Mouse (Mus musculus): ENCODE results near the gene Nme1. TPM values are rescaled to one million over a fixed set of nuclear protein-coding genes. Genes with fewer than 3 reads are reported as not detected.

Gene Nme1
- polyA plus RNA-seq (2015; fragmentation: Nextera tagmentation; extraction: Ambion mirVana): 44.3 and 50.9 TPM in 2 replicates

DNA sequence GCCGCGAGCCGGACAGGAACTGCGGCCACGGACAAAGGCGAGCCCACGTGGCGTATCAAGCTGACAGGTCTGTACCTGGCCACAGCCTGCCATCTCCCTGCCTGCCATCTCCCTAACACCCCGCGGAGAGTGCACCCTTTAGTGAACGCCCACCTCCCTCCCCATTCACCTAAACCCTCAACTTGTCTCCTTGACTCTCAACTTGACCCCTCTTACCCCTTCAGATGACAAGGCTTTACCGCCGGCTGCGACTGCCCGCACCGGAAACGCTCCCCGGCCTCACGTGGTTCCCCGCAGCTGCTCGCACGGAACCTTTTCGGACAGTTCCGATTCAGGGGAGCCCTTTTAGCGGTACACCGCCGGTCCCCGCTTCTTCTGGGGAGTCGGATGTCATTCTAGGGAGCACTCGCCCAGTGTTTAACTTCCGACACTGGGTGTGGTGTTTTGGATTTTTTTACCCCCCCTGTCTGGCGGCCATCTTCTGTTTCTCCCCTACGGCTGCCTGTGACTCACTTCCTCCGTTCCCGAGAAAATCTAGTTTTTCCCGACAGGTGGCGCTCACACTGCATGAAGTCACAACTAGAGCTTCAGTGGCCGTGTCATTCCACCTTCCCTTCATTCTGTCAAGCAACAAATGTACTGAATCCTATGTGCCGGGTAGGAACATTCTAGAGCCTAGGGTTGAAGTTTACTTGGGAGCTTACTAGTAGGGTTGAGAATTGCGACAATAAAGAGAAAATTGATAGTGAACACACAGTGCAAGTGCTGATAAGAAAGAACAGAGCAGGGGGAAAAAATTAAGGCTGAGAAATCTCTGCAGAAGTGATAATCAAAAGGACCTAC, at the start of gene Nme1, which contains the start of gene Gm20390:
TSS of gene Nme1 (minus strand) at position 517 of the 843 bp plus-strand sequence.
TSS of gene Gm20390 (minus strand) at position 289 of the 843 bp plus-strand sequence.

DNA sequence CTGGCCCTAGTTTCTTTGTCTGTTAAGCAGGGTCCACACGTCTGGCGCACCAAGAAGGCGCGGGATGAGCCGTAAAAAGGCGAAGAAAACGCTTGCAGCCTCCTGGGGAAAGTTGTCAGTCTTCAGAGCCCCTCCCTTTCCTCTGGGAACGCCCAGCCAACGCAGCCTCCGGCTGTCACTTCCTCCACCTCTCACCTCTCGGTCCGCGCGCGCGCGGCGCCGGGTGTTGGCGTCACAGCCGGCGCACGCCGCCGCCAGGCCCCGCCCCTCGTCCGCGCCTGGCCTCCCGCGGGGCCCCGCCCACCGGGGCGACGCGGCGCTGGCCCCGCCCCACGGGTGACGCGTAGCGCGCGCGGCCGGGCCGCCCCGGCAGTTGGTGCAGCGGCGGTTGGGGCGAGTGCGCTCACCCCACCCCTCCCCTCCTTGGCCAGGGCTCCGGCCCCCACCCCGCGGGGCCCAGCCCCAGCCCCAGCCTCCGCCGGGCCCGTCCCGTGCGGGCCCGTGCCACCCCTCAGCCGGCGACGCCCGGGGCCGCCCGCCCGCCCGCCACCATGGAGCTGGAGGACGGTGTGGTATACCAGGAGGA, 27.5 kb upstream of the Nme1 start, which contains the start of gene Spag9:
TSS of gene Spag9 (plus strand) at position 372 of the 586 bp plus-strand sequence.

DNA sequence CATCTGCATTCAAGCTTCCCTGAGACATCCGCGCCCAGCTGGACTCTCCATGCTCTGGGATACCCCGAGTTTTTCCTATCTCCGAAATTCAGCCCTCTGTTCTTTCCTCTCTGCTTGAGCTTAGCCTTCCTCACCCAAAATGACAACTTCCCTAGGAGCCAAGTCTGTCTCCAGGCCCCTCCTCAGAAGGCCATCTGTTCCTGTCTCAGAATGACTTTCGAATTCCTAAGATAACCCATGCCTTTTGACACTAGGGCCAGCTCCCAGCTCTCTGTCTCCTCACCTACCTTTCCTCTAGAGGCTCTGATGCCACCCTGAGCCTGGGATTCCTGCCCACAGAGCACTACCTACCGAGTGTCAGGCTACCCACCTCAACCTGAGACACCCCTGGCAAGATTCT, 12.2 kb downstream of the Nme1 start, which contains the start of gene Nme2:
TSS of gene Nme2 (minus strand) at position 101 of the 400 bp plus-strand sequence.

Other genes starting within 250 kb of the Nme1 start
- 8.7 and 11.2 TPM in 2 replicates for gene Utp18, start 82.8 kb downstream of the Nme1 start, polyA plus RNA-seq (2015; fragmentation: Nextera tagmentation; extraction: Ambion mirVana)
- gene Mbtd1, start 82.7 kb downstream of the Nme1 start, polyA plus RNA-seq (2015; fragmentation: Nextera tagmentation; extraction: Ambion mirVana): 9.6 and 11.4 TPM in 2 replicates
- 496 and 524 TPM in 2 replicates for gene Nme2, start 12.3 kb downstream of the Nme1 start, polyA plus RNA-seq (2015; fragmentation: Nextera tagmentation; extraction: Ambion mirVana)
- gene Gm20390, start 228 bp downstream of the Nme1 start, polyA plus RNA-seq (2015; fragmentation: Nextera tagmentation; extraction: Ambion mirVana): 112 and 135 TPM in 2 replicates
- gene Spag9, start 27.6 kb upstream of the Nme1 start, polyA plus RNA-seq (2015; fragmentation: Nextera tagmentation; extraction: Ambion mirVana): 44.3 and 50.5 TPM in 2 replicates
- 91.6 and 112 TPM in 2 replicates for gene Tob1, start 242.9 kb upstream of the Nme1 start, polyA plus RNA-seq (2015; fragmentation: Nextera tagmentation; extraction: Ambion mirVana)